Mouse (Mus musculus) thymus, postnatal 4 days (tissue): ENCODE results near the gene Gm10662.
"Not testable (repeated sequence)": the region's sequence is repeated elsewhere in the genome, so short reads cannot be mapped to it uniquely, and the experiment has no call there.

Source experiments
- DNase-seq: peaks from one replicate; pipeline ENCODE4 v3.0.0; 2021

Gene Gm10662

GRCm38 (mm10) chr7:23144380-23144779, at the start of gene Gm10662:
TSS of gene Gm10662 (minus strand) at chr7:23144480.
- not testable (repeated sequence) for DNase-seq

DNA sequence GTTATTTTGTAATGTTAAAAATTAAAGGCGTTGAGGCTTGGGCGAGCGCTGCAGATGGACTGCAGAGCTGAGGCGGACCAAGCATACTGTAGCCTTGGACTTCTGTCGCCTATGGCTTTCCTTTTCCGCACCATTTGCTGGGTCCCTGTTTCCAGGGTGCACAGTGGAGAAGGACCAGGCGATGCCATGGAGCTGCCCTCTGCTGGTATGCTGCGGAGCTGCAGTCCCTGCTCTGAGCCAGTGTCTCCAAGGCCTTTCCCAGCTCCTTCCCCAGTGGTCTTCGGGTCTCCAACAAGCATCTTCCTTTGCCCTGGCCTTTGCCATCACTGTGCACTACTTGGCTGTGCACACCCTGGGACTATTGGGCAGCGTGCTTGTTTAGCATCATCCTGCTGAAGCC, 19.2 kb upstream of the Gm10662 start:
- DNase-seq = not testable (repeated sequence)
